Mouse (Mus musculus): ENCODE results near the gene Haus7.
"Not testable (repeated sequence)": the region's sequence is repeated elsewhere in the genome, so short reads cannot be mapped to it uniquely, and the experiment has no call there.

The Haus7 gene

GRCm38 (mm10) chrX:73458877-73459392, at the start of gene Haus7:
Haus7 (minus strand) TSS chrX:73459044.
- in situ Hi-C loops (cut with MseI, MboI), result no loop called here

- in situ Hi-C loops (cut with MseI, MboI), result no loop called here
Observed at GRCm38 (mm10) chrX:73506577-73506976, 47.7 kb upstream of the Haus7 start.

- in situ Hi-C loops (cut with MseI, MboI), result no loop called here
Observed at GRCm38 (mm10) chrX:73505130-73505735, 46.4 kb upstream of the Haus7 start.

GRCm38 (mm10) chrX:73496746-73497145, 37.9 kb upstream of the Haus7 start:
- in situ Hi-C loops (cut with MseI, MboI), result no loop called here

- in situ Hi-C loops (cut with MseI, MboI), result not testable (repeated sequence)
Observed at GRCm38 (mm10) chrX:73493567-73493966, 34.7 kb upstream of the Haus7 start.

GRCm38 (mm10) chrX:73490804-73491203, 32.0 kb upstream of the Haus7 start:
- in situ Hi-C loops (cut with MseI, MboI), result no loop called here

GRCm38 (mm10) chrX:73490186-73490585, 31.3 kb upstream of the Haus7 start:
- in situ Hi-C loops (cut with MseI, MboI), result no loop called here

- in situ Hi-C loops (cut with MseI, MboI), result loop anchor here in 1 of 2 experiments (5.0 kb wide), 1 partner anchor 40 kb away; no protein-coding TSS in a partner anchor
Observed at GRCm38 (mm10) chrX:73486920-73487319, 28.1 kb upstream of the Haus7 start.

- in situ Hi-C loops (cut with MseI, MboI), result loop anchor here in 1 of 2 experiments (5.0 kb wide), 1 partner anchor 38 kb away; no protein-coding TSS in a partner anchor
Observed at GRCm38 (mm10) chrX:73484870-73485269, 26.0 kb upstream of the Haus7 start.

- in situ Hi-C loops (cut with MseI, MboI), result no loop called here
Observed at GRCm38 (mm10) chrX:73484076-73484475, 25.2 kb upstream of the Haus7 start.

- in situ Hi-C loops (cut with MseI, MboI), result no loop called here
Observed at GRCm38 (mm10) chrX:73483484-73483810, 24.6 kb upstream of the Haus7 start, which contains the start of gene Bgn. Bgn (plus strand) TSS chrX:73483602.

- in situ Hi-C loops (cut with MseI, MboI), result no loop called here
Observed at GRCm38 (mm10) chrX:73482643-73483483, 24.0 kb upstream of the Haus7 start.

- in situ Hi-C loops (cut with MseI, MboI), result no loop called here
Observed at GRCm38 (mm10) chrX:73480334-73480733, 21.5 kb upstream of the Haus7 start.

GRCm38 (mm10) chrX:73479656-73480055, 20.8 kb upstream of the Haus7 start:
- in situ Hi-C loops (cut with MseI, MboI), result no loop called here

GRCm38 (mm10) chrX:73477500-73477899, 18.7 kb upstream of the Haus7 start:
- in situ Hi-C loops (cut with MseI, MboI), result no loop called here

GRCm38 (mm10) chrX:73476621-73477020, 17.8 kb upstream of the Haus7 start:
- in situ Hi-C loops (cut with MseI, MboI), result no loop called here

- in situ Hi-C loops (cut with MseI, MboI), result no loop called here
Observed at GRCm38 (mm10) chrX:73475658-73476256, 16.9 kb upstream of the Haus7 start.

- in situ Hi-C loops (cut with MseI, MboI), result no loop called here
Observed at GRCm38 (mm10) chrX:73474340-73475165, 15.7 kb upstream of the Haus7 start.

- in situ Hi-C loops (cut with MseI, MboI), result no loop called here
Observed at GRCm38 (mm10) chrX:73471764-73472163, 12.9 kb upstream of the Haus7 start.

- in situ Hi-C loops (cut with MseI, MboI), result no loop called here
Observed at GRCm38 (mm10) chrX:73468752-73469151, 9.9 kb upstream of the Haus7 start.

GRCm38 (mm10) chrX:73468330-73468729, 9.5 kb upstream of the Haus7 start:
- in situ Hi-C loops (cut with MseI, MboI), result no loop called here
